Mouse (Mus musculus) stomach, postnatal 0 days (tissue): ENCODE data around the gene Ttc29.

Source experiments
- CTCF ChIP-seq: IDR thresholded peaks from 2 replicates; pipeline ENCODE4 v1.5.1; 2016; ENCODE audit warnings: antibody characterized with exemption, low read depth, mild to moderate bottlenecking, moderate library complexity
- EP300 ChIP-seq: optimal IDR thresholded peaks from 2 replicates; pipeline ENCODE3; 2016; ENCODE audit warnings: antibody characterized with exemption

DNA sequence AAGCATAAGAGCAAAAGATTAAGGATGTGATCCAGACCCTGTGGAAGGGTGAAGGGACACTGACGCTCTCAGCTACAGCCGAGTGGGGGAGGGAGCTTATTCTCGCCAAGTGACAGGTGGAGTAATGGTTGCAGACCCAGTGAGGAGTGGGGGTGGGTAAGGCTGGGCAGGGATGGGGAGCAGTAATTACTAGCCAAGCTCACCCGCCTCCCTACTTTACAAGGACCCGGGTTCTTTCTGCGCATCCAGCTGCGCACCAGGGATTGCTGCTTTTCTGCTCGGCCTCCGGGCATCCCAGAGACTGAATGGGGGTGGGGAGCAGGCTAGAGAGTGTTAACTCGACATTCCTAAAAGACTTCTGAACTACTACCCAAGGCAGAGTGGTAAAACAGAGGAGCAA lies 213.4 kb downstream of the Ttc29 start:
- TF ChIP-seq CTCF = no peak
- TF ChIP-seq EP300 = no peak
